Mouse (Mus musculus) brain, embryonic 14.5 days (tissue): ENCODE data around the gene Foxred1. TPM values are rescaled to one million over a fixed set of nuclear protein-coding genes. Genes with fewer than 3 reads are reported as not detected.

Source experiments
- DNase-seq: peaks from one replicate; pipeline ENCODE4 v3.0.0-alpha.2; 2011; ENCODE audit warnings: low read depth
- CTCF ChIP-seq: fragments of 200-500 bp; IDR thresholded peaks from 2 replicates; pipeline ENCODE4 v1.5.1; 2012; ENCODE audit warnings: inconsistent platforms, mild to moderate bottlenecking, moderate library complexity, borderline replicate concordance; ENCODE audit not compliant: insufficient read depth, insufficient read length; ENCODE audit errors: extremely low read depth
- POLR2A ChIP-seq: fragments of 200-500 bp; IDR thresholded peaks from 2 replicates; pipeline ENCODE4 v1.6.1; 2012; ENCODE audit warnings: mild to moderate bottlenecking, inconsistent platforms, borderline replicate concordance; ENCODE audit not compliant: poor library complexity, insufficient read depth, insufficient read length, severe bottlenecking; ENCODE audit errors: extremely low read depth
- polyA plus RNA-seq: library from polyadenylated mRNA; depleted of rRNA; stranded (reverse); fragments of >200 nt; gene quantifications from 2 replicates; pipeline ENCODE4 v1.2.3, GENCODE M21; 2012

Gene Foxred1
- polyA plus RNA-seq, 1 experiment: 48.1 TPM

DNA sequence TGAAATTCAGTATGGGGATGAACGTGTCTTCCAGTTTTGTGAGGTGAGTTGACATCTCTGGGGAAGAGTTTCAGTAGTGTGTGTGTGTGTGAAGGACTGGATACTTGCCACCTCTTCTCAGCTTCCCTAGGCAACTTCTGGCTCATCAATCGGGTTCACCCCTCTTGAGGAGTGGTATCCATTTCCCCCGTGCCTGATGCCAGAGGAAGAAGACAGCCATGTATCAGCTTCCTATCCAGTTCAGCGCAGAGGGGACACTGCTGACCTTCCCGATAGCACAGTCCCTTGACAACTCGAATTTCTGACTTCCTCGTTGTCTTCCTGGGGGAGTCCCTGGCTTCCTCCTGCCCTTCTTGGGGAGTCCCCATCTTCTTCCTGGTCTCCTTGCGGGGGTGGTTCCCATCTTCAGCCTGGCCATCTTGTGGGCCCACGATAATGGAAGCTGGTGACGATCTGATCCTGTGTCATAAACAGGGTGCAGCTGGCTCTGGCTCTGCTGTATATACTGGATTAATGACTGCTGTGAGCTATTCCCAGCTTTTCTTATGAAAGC, 23.4 kb downstream of the Foxred1 start:
- no peak for DNase-seq

DNA sequence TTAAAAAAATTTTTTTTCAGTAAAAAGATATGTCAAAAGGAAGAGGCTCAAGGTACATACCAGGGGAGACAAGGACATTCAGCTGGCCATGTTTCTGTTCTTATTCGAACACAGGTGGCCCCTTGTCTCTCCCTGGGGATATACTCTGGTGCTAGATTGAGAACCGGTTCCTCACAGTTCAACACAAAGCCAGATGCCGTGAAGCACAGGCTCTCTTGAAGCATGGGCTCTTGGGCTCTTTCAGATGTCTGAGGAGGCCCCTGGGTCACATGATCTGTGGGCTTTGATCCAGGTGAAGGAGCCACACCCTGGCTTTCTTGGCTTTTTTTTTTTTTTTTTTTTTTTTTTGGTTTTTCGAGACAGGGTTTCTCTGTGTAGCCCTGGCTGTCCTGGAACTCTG, 24.4 kb downstream of the Foxred1 start:
- TF ChIP-seq CTCF (no peak), POLR2A (no peak)
- DNase-seq: no peak

More for the DNA sequence above, 23.4 kb downstream of the Foxred1 start:
- TF ChIP-seq POLR2A (no peak), CTCF (no peak)

DNA sequence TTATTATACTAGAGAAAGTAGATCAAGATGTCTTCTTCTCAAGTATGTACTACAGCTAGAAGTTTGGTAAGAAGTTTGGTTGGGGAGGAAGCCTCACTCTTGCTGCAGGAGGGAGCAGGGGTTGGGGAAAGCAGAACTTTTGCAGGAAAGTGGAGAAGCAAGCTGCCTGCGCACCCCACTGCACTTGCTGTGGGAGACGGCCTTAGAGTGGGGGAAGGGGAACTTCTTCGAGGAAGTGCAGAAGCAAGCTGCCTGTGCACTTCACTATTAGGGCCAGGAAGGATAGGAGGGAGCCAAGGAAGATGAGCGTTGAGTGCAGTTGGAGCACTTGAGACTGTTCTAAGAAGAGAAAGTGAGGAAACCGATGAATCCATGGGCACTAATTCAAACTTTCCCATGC, 27.5 kb downstream of the Foxred1 start:
- TF ChIP-seq CTCF (no peak), POLR2A (no peak)

DNA sequence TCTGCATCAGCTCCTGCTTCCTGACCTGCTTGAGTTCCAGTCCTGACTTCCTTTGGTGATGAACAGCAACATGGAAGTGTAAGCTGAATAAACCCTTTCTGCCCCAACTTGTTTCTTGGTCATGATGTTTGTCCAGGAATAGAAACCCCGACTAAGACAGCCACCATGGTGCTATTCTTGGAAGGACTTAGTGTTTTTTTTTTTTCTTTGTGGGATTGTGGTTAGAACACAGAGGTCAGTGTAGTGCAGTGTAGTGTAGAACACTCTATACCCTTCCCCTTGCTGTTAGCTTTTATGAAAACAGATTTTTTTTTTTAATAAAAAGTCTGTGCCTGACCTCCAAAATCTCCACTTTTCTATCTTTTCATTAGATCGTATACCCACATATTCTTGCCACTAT, 28.0 kb downstream of the Foxred1 start:
- no peak for DNase-seq
- no peak for TF ChIP-seq POLR2A
- TF ChIP-seq CTCF: no peak

More for the DNA sequence above, 27.5 kb downstream of the Foxred1 start:
- no peak for DNase-seq

DNA sequence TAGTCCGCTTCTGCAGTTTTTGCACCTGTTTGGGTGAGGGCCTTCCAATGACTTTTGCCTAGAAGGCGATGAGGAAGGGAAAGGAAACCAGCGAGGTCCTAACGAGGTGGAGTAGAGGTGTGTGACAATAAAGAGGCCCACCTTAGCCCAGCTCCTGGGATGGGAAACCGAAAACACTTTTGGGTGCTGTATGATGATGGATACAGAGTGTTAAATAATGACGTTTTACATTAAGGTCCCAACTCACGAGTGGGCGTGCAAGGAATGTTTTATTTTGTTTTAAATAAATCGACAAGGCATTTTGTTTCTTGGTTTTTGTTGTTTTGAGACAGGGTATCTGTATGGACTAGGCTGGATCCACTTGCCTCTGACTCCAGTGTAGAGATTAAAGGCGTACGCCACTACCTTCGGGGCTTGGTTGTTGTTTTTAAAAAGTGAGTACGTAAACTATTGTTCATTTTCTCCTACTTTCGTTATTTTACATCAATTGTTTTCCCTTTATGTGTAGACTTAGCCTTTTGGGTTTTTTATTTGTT, 34.7 kb downstream of the Foxred1 start:
- TF ChIP-seq CTCF (no peak), POLR2A (no peak)
- no peak for DNase-seq

DNA sequence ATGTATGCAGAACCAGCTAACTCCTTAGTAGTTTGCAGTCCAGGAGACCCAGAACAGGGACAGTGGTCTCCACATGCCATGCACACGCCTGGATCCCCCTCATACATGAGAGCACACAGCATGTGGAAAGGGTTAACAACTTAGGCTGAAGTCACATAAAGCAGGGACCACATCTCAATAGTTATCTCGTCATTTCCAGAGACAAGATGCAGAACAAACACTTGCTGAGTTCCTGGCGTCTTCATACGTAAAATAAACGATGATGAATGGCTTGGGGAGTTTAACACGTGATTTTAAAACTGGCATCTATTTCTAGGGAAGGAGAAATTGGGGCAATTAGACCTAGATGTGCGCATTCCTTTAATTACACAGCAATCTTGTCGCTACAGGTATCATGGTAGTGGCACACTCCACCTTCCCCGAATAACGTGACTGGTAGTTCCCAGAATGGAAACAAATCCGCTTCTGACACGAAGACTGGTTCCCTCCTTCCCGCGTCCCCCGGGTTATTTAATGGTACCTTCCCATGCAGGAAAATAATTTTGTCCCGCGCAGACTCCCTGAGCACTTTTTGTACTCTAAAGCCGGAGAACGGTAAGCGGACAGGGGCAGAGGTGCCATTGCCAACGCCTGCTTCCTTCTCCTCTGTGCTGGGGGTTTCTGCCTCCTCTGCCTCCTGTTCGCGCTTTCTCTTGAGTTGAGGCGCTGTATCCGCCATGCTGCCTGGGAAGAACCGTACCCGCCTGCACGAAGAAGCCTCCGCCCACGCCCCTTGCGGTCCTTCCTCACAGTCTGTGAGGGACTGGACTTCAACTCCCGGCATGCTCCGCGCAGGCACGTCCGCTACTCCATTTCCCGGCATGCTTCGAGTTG, 35.4 kb downstream of the Foxred1 start, which contains the start of gene Dcps:
Gene Dcps, minus strand, starts transcription at position 811 of the 873 bp plus-strand sequence.
- DNase-seq: peak; percentile 98

DNA sequence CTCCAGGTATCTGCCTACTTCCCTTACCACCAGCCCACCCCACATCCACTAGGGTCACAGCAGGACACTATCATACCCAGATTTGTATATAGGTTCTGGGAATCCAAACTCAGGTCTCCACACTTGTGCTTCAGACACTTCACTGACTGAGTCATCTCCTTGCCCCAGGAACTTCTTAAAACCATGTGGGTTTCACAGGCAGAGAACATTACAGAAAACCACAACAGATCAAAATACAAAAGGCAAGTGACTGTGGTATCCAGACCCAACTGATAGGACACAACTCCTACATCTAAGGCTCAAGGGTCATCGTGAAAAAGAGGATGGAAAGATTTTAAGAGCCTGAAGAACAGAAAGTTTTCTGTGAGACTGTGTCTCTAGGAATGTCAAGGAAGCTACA, 37.5 kb downstream of the Foxred1 start:
- no peak for DNase-seq

More for the DNA sequence above, 35.4 kb downstream of the Foxred1 start, which contains the start of gene Dcps:
- TF ChIP-seq POLR2A: peak; percentile 36; the same call in 1 of the 2 replicates
- peak; percentile 20; the same call in 1 of the 2 replicates for TF ChIP-seq CTCF

DNA sequence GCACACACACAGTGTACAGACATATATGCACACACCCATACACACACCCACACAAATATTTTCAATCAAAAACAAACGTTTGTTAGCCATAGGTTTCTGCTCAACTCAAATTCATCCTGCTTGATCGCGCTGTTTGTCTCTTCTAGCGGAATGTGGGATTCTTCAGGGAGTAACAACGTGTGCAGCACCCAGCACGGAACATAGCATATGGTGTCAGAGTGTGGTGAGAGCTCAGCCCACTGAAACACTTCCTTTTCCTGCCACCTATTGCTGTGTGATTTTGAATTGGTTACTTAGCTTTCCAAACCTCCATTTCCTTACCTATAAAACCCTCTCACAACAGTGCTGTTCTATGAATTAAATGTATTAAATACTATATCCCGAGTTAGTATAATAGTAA, 40.8 kb downstream of the Foxred1 start:
- no peak for TF ChIP-seq CTCF
- no peak for TF ChIP-seq POLR2A
- DNase-seq: no peak

More for the DNA sequence above, 37.5 kb downstream of the Foxred1 start:
- TF ChIP-seq POLR2A (no peak), CTCF (no peak)

DNA sequence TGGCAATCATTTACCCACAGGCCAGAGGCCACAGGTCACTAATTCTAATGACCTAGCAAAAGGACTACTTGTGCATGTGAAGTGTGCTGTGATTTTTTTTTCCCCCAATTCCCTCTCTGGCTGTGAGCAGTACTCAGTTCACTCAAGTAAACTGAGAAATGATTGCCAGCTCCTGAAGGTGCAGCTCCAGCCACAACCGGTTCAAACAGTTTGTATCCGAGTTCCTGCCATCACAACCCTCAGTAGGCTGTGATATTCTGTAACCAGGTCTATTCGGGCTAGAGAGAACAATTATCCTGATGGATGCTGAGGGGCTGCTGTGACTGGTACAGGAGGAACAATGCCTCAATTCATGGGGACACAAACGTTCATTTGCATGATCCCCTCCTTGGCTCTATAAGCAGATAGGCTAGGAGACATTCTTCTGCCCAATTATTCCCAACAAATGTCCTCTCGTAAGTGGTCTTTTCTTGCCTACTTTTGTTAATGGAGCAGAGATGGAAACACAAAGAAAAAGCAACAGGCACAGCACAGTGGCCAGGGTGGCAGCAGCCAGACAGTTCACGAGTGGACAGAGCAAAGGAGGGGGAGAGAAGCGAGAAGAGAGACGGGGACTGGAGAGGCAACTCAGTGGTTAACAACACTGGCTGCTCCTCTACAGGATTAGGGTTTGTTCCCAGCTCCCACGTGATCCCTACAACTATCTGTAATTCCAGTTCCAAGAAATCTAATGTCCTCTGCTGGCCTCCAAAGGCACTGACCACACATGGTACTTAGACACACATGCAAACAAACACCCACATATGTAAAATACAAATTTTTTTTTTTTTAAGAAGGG, 43.8 kb downstream of the Foxred1 start:
- peak; percentile 85 for DNase-seq
- no peak for TF ChIP-seq CTCF
- no peak for TF ChIP-seq POLR2A

DNA sequence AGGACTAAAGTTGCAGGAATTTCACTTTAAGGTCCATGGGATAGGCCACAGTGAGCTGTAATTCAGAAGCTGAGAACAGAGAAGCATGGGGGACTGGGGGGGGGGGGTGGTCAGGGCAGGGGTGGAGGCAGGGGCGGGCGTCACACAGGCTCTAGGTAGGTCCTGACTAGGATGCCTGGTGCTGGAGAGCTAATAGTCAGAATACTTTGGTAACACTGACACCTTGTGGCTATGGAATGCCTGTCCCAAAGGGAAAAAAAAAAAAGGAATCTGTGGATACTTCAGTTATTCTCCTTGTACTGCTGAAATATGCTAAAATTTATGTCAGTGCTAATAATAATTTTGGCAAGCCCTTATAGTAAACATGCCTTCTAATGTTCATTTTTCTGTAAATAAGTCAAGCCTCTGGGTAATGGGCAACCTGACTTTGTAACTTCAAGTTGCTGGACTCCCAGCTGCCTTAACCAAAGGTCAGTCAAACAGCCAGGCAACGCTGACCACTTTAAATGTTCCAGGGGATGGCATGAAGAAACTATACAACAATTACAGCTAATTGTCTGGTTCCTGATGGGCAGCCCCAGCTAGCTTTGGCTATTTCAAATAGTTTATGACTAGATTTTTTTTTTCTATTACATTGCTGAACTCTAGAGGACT, 44.6 kb downstream of the Foxred1 start:
- peak; percentile 73 for DNase-seq
- TF ChIP-seq POLR2A: no peak
- peak; percentile 50; the same call in 1 of the 2 replicates for TF ChIP-seq CTCF
